Mouse (Mus musculus): ENCODE measurements around the gene Syt16. TPM values are rescaled to one million over a fixed set of nuclear protein-coding genes. Genes with fewer than 3 reads are reported as not detected.
A peak's percentile ranks its signal among the peaks of the same experiment; 100 is the strongest.

The Syt16 gene
- total RNA-seq, 2 experiments from 2014 or later = 0.05 TPM; not detected in 1

DNA sequence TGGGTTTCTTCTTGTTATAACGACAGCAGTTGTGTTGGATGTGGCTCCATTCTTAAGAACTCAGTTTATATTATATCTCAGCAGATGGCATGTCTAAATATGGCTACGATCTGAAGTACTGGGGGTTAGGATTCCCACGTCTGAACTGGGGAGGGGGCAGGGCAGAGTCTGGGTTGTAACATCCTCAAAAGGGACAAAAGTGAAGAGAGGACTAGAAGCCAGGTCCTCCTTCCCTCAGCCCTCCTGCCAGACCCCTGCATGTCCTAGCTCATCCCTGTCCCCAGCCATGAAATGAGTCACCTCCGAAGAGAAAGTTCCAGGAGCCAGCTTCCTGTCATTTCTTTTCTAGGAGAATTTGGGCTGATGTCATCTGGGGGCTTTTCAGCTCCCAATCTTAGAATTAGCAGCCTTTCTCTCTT, 111.2 kb downstream of the Syt16 start:
- DNase-seq = peak; percentile 6

DNA sequence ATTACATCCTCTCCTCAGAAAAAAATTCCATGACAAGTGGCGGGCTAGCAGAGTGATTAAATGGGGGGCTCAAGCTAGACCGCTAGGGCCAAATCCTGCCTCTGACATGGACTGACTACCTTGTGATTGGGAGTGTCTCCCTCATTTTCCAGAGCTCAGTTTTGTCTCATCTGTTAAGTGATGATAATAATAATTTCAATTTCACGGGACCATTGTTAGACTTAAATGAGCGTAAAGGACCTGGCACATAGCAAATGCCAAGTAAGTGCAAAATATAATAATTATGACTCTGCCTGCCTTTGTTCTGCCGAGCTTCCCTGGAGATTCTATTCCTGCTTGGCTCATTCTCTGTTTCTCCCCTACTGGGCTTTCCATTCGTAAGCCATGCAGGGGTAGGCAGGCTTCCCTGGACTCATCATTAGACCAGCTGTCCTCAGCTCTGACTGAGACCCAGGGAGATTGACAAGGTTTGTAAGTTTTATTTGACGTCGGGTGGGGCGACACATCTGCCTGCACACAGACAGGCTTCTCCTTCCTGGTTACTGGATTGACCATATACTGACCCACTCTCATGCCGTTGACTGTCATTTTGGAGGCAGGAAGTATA, 112.1 kb downstream of the Syt16 start:
- DNase-seq = no peak

DNA sequence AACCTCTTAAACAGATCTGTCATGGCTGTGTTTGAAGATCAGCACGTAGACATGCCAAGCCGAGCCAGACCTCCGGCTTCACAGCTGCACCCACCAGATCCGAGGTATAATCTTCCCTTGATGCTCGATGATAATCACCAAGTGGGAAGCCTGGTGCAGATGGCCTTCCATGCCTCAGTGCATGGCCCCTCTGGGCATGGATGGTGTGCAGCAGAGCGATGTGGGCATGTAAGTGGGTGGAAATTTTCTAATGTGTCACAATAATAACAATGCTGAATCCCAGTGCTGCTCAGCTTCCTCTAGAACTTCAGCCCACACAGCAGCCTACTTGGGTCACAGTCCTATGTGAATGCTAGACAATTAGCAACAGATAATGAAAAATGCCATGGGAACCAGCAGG, 119.4 kb downstream of the Syt16 start:
- DNase-seq = no peak

DNA sequence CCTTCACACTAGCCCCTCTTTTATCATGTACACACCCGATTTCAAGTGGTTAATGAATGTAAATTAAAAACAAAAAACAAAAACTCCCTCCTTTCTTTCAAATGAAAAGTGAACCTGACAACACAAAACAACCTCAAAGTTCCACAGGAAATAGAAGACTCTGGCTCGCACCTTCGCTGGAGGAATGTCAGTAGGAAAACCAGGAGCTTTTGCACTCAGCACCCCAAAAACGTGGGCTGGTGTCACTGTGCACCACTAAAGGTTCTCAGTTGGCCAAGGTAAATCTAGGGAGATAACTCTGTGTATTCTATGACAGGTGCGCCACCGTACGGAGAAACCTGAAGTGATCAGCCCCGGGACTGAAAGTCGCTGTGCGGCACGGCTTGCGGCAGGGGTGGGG, 128.3 kb downstream of the Syt16 start:
- peak; percentile 5 for DNase-seq

DNA sequence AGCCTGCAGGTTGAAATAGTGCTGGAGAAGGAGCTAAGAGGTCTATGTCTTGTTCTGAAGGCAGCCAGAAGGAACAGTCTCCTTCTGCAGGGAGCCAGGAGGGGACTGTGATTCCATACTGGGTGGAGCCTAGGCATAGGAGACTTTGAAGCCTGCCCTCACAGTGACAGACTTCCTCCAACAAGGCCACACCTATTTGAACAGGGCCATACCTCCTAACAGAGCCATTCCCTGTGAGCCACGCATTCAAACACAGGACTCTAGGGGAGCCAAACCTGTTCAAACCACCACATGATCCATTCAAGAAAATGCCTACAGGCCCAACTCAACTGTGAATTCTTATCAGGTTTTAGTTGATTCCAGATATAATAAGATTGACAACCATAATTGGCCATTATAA, 130.8 kb downstream of the Syt16 start:
- DNase-seq = no peak

DNA sequence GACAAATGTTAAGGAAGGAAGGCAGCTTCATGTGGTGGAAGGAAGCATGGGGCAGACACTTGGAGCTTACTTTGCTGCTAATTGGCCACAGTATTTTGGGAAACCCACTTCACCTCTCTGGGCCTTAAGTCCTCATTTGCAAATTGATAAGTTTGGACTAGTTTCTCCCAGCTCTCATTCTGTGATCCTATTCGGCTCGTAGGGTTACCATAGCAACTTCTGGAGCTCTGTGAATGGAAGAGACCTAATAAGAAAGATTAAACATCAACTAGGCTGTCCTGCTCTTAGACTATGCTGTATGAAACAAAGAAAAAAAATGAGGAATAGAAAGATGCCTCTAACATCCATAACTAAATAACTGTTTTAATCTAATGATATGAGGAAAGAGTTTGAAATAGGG, 134.3 kb downstream of the Syt16 start:
- no peak for DNase-seq

DNA sequence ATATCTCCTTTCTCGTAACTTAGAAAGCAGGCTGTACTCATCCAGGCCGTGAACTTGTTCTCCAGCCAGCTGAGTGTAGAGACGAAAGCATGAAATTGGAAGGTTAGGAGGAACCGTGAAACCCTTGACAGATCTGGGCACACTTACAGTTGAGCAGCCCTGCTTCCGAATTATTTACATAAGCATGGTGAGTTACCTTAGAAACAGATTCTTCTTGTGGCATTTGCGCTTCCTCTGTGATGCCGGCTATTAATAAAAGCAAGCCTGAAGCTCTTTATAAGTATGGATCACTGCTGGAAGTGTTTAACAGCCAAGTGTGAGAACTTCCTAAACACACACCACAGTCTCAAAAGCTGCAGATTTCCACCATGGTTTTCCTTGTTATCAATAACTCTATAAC, 144.7 kb downstream of the Syt16 start:
- DNase-seq = no peak

DNA sequence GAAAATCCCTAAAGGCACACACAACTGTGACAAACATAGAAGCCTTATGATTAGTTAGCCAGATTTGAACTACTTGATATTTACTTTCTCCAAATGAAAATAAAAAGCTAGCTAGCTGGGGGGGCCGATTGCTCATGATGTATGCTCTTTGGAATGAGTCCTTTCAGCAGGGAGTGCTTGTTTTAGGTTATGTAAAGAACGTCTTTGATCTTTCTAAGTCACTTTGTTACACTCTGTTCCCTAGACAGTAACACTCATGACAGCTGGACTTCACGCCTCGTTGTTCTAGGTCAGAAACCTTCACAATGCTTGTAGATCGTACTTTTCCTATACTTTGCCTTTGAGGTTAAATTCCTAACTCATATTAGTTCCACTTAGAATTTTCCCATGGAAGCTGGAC, 146.9 kb downstream of the Syt16 start:
- no peak for DNase-seq

DNA sequence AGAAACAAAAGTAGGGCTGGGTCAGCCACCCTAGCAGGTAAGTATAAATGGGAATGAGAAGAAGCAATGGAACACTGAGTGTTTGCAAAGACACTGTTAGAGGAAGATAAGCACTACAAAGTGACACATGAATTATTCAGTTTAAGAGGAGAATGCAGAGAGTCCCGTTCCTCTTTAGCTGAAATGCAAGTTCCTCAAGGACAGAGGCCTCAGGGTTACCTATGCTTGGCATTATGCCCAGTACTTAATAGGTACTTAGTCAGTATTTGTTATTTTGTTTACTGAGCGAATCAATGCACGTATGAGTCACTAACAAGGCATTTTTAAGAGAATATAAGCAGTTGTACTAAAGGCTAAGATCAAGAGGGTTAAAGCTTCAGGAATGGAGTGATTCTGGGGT, 163.3 kb downstream of the Syt16 start:
- DNase-seq = no peak

DNA sequence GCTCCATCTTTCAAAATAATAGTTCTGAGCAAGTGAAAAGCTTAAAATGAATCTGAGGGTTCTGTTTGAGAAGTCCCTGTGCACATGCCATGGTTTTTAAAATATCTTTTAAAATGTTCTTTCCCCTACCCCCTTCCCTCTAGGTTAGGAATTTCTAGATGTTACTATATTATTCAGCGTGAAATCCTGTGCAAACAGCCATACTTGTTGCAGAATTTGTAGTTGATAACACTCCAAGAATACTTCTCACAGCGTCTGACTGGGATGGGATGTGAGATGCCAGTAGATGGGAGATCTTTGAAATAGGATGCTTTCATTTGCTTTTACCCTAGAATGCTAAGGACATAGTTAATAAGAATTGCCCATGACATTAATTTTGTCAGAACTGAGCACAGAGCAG, 165.6 kb downstream of the Syt16 start:
- DNase-seq = no peak

DNA sequence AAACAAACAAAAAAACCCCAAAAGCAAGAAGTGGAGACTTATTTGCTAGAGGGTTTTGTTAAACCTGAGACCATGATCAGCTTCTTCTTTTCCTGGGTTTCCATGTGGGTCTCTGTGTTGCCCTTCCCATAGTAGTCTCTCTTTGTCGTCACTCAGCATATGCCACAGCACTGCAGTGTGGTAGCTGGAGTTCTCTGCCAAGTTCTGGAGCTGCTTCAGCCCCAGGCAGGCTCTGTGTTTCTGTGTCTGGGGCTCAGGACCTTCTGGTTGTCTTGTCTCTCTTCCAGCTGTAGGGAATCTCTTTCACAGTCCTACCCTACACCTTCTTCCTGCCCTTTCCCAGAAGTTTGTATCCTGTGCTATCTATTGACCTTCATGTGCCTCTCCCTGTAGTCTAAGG, 173.8 kb downstream of the Syt16 start:
- no peak for DNase-seq

DNA sequence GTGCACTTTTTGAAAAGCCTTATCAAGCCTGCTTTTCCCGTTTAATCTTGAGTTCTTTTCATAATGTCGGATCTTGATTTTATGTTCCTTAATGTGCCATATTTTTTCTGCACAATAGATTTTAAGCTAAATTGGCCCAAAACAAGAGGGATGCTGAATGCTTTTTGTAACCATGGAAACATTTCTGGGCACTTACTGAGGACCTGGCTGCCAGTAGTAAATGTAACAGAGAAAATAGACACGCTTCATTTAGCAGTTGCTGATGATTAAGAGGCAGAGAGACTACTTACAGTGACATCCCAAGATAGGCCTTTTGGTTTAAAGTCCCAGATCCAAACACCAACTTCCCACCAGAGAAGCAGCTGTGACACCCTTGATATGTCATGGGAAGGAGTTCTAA, 176.4 kb downstream of the Syt16 start:
- DNase-seq = no peak

DNA sequence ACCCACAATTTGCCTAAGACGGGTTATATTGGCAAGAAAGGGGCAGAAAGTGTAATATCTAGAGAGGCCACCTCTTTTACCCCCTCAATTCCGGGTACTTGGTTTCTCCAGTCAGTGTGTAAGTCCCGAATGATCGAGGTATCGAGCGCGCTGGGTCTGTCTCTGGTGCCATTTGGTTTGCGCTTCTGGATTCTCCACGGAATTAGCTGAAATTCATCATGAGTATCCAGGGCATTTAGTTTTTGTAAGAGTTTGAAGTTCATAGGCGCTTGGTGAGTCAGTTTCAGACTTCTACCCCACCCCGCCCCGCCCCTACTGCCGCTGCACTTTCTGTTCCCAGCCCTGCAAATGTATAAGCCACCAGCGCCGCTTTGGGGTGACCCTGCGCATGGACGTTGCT, 187.1 kb downstream of the Syt16 start:
- no peak for DNase-seq

DNA sequence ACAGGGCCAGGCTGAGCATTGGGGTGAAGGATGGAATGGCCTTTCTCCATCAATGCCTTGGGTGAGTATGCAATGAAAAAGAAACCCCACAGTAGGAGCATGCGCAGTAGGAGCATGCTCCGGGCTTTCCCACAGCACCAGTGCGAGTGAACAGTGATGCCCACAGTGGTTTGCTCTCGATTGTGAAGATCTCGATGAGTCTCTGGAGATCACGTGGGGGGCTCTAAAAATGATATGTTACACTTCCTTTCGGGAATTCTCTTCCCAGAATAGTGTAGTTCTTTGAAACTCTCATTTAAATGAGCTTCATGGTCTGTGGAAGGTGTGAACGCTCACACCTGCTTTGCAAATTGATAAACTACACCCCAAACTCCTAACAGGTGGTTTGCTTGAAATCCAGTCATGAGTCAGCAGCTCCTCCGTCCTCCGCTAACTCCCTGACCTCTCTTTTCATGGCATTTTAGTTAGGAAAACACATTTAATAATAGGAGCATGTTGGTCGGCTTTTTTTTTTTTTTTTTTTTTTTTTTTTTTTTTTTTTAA, 190.9 kb downstream of the Syt16 start:
- no peak for DNase-seq

DNA sequence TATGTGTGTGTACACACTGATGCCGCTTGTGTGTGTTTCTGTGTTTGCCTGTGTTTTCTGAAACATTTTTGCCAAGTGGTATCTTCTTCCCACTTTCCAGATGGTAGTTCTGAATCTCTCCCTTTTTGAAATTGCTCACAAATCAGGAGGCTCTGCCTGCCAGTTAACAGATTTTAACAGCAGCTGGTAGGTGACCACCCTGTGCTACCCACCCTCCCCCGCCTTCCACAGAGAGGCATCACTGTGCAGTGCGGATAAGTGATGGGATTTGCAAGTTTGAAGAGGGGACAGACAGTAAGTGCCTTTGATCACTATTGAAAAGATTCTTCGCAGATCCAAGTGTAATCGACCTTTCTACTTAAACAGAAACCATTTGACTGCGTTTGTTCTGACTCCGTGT, 191.4 kb downstream of the Syt16 start:
- no peak for DNase-seq

DNA sequence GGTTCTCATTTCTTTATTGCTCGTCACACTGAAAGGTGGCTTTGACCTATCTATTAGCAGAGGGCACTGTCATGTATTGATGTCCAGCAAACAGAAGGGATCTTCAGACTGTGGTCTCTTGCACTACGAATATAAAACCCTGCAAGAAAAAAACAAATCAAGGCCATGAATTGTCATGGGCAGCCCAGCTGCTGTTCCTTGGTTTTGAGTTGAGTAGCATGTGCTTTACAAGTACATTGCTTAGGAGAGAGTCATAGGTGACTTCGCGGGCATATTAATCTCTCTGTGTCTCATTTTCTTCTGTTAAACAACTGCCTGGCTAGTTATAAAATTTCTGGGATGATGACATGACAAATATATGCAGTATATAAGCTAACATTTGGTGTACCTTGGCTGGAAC, 192.4 kb downstream of the Syt16 start:
- no peak for DNase-seq

DNA sequence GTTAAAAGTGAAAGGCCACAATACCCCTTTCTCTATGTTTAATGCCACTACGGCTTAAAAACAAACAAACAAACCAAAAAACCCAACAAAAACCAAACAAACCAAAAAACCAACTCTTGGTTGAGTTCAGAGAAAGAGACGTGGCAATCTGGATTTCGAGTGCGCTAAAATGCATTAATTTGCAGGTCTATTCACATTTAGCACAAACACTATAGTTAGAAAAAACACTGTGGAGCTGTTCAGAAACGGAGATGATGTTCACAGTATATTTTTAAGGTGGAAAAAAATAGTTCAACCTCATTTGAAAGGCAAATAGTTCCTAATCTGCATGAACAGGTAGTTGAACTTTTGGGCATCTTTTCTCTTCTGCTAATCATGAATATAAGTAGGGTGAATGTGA, 192.8 kb downstream of the Syt16 start:
- DNase-seq = no peak

DNA sequence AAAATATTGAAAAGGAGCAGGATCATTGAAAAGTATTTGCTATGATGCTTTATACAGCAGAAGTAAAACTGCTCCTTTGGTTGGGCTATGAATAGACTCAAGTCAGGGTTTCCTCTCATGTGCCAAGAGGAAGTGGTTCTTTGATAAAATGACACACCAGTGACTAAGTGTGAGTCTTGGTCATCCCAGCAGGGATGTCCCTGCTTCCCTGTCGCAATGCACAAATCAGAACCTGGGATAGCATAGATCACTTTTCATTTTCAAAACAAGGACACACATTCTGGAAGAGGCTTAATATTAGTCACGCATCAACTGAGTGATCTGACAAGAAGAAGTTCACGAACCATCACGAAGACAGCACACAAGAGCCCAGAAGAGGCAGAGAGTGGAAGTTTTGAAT, 195.1 kb downstream of the Syt16 start:
- no peak for DNase-seq

DNA sequence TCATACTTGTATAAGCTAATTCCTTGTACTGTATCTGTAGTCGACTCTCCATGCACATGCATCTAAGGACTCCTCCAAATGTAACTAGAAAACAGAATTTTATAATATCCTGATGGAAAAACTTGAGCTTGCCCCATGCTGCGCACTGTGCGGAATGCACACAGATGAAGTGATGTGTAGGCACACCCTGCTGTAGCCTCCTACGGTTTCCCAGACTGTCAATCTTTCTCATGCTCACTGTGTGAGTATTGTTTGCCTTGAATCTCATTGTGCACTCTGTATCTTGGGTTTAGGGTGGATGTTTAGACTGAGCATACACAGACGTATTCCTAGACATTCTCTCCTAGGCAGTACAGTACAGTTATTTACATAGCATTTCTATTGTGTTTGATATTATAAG, 203.9 kb downstream of the Syt16 start:
- DNase-seq = no peak

DNA sequence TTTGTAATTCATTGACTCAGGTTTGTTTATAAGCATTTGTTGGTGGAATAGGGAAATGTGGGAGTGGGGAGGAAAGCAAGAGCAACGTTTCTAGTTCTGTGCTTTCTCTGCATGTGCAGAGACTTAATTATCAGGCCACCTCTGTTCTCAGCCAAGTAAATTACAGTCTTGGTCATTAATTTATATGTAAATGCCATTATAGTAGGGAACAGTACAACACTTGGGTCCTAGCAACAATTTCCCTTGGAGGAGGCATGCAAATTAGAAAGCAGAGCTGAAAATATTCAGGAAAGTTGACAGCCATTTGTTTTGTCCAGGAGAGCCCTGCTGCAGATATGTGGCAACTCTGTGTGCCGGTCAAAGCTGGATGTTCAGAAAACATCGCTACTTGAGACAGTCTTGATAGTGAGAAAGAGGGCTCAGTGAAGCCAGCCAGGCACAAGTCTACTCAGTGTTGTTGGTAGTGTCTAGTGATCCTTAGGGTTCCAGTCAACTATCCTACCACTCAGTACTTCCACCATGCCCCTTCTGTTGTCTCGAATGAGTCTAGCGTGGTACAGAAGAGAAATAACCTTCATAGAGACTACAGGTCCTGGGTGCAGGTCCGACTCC, 205.1 kb downstream of the Syt16 start:
- no peak for DNase-seq

DNA sequence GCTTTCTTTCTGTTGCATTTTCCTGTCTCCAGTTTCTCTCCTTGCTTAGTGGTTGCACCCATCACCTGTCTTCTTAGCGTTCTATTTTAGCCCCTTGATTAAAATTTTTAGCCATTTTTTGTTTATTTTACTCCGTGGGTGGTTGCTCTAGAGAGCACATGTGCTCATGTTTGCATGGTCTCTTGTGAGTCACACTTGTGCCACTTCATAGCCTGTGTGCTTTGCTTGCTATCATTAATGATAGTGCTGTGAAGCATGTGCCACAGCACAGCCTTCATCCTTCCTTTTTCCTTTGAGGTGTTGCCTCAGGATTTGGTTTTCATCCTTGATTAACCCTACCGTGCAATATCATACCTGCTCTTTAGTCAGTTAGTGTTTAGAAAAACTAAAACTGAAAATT, 214.7 kb downstream of the Syt16 start:
- no peak for DNase-seq

DNA sequence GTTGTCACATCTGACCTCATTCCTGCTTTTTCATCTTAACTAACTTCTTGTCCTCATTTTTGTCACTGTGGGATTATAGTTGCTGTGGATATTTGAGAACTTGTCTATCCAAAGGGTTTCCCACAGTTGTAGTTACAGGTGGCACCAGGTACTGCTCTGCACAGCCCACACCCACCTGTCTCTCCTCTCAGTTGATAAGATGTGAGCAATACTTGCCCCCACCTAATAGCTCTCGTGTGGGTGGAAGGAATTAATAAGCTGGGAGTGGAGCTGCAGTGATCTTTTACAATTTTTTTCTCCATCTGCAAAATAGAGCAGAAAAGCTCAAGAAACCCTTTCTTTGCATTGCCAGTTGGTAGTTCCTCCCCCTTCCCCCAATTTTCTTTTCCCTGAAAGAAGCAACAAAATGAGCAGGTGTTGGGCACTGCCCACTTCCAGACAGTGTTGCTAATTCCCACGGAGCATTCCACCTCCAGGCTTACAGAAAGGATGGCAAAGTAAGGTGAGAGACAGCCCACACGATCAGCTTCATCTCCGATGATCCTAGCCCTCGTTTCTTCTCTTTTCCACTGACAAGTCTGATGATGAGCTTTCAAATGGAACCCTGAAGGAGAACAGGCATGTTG, 218.8 kb downstream of the Syt16 start:
- no peak for DNase-seq

DNA sequence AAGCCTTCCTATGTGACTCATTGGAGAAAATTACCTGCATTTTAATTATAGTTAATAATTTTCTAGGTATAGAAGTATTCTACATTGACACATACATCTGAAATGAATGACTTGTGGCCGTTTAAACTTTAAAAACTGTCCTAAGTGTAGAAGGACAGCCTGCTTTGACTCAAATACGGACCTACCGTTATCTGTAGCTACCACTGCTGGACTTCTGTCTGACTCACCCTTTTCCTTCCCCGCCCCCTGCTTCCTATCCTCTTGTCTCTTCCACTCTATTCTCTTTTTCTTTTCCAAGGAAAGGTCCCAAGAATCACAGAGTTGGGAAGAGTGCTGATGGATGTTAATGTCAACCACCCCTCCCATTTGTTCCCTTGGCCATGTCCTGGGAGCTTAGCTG, 222.4 kb downstream of the Syt16 start:
- no peak for DNase-seq

DNA sequence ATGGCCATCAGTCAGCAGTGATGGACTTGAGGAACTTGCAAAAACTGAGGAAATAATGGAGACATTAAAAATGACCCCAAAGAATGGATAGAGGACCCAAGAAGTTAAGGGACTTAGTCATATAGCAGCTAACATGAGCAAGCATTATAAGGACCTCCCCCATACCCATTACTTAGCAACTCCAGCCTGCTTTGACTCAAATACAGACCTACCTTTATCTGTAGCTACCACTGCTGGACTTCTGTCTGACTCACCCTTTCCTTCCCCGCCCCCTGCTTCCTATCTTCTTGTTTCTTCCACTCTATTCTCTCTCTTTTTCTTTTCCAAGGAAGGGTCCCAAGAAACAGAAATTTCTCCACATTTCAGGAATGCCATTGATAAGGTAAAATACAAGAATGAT, 223.2 kb downstream of the Syt16 start:
- no peak for DNase-seq

All from heart, postnatal 4 days (tissue).